Mouse (Mus musculus) embryonic fibroblast, embryonic 13.5 days (primary cell): ENCODE results near the gene Atg3. TPM values are rescaled to one million over a fixed set of nuclear protein-coding genes. Genes with fewer than 3 reads are reported as not detected.
A peak's percentile ranks its signal among the peaks of the same experiment; 100 is the strongest.

Experiments used
- H3K27ac ChIP-seq: 2 replicates; pipeline ENCODE4 v1.5.1; 2012; ENCODE audit warnings: low read length, control low read depth, inconsistent platforms; ENCODE audit not compliant: insufficient read depth
- H3K4me1 ChIP-seq: 2 replicates; pipeline ENCODE4 v1.6.1; 2011; ENCODE audit warnings: low read length; ENCODE audit not compliant: control insufficient read depth, insufficient read depth
- H3K4me3 ChIP-seq: 2 replicates; pipeline ENCODE4 v1.5.1; 2011; ENCODE audit warnings: mild to moderate bottlenecking, control low read depth, low read length; ENCODE audit not compliant: insufficient read depth
- CTCF ChIP-seq: IDR thresholded peaks from 2 replicates; pipeline ENCODE4 v1.5.1; 2011; ENCODE audit warnings: mild to moderate bottlenecking, control low read depth, low read length, moderate library complexity, borderline replicate concordance; ENCODE audit not compliant: insufficient read depth
- POLR2A ChIP-seq: IDR thresholded peaks from 2 replicates; pipeline ENCODE4 v1.6.1; 2011; ENCODE audit warnings: low read depth, mild to moderate bottlenecking, control low read depth, low read length, moderate library complexity
- polyA plus RNA-seq: library from polyadenylated mRNA; stranded (reverse); fragments of >200 nt; gene quantifications from 2 replicates; pipeline ENCODE4 v1.2.4, GENCODE M21; 2011; ENCODE audit warnings: low read depth; ENCODE audit not compliant: missing spikeins, insufficient read length

The Atg3 gene
- polyA plus RNA-seq, 1 experiment: 72.5 TPM

- no peak for TF ChIP-seq POLR2A
- Histone ChIP-seq H3K4me1 (peaks cover 2% of the 10 kb centered on the region; the same call in 1 of the 2 replicates), H3K27ac (no peak overlapping the region), H3K4me3 (no peak overlapping the region)
Observed at GRCm38 (mm10) chr16:45142565-45142964, 16.0 kb upstream of the Atg3 start.

GRCm38 (mm10) chr16:45145119-45145518 is 13.5 kb upstream of the Atg3 start:
- Histone ChIP-seq H3K27ac (no peak overlapping the region), H3K4me1 (peaks cover 2% of the 10 kb centered on the region; the same call in 1 of the 2 replicates), H3K4me3 (no peak overlapping the region)
- TF ChIP-seq POLR2A: no peak
- no peak for TF ChIP-seq CTCF

- H3K4me1 ChIP-seq: no peaks in the 10 kb centered on the region
- TF ChIP-seq CTCF (no peak), POLR2A (no peak)
- no peak overlapping the region for H3K4me3 ChIP-seq
- no peak overlapping the region for H3K27ac ChIP-seq
Observed at GRCm38 (mm10) chr16:45148488-45149082, 10.0 kb upstream of the Atg3 start.

- Histone ChIP-seq H3K27ac (no peak overlapping the region), H3K4me1 (0 out of 2 replicates have a peak, but pooled peaks cover 4% of the 10 kb centered on the region), H3K4me3 (no peak overlapping the region)
- no peak for TF ChIP-seq POLR2A
Observed at GRCm38 (mm10) chr16:45154741-45155250, 3.8 kb upstream of the Atg3 start.

GRCm38 (mm10) chr16:45158136-45158521 is 456 bp upstream of the Atg3 start:
- Histone ChIP-seq H3K27ac (peak overlapping the region; percentile 86), H3K4me1 (peaks cover 4% of the 10 kb centered on the region; the same call in 1 of the 2 replicates), H3K4me3 (peak overlapping the region; percentile 61)
- peak; percentile 55; the same call in 1 of the 2 replicates for TF ChIP-seq POLR2A
- TF ChIP-seq CTCF: no peak

DNA sequence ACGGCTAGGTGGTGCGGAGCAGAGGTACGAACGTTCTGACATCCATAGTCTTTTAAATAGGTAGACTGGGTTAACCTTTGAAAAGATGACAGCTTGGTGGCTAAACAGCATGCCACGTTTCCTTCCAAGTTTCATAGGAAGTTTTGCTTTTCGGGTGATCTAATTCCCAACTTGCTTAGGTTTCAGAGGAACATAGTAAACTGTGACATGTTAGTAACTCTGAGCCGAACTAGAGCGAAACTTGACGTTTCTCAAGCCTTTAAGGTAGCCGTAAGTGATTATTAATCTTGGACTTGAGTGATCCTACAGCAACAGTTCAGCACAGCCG is 768 bp downstream of the Atg3 start:
- Histone ChIP-seq H3K4me1 (peaks cover 4% of the 10 kb centered on the region; the same call in 1 of the 2 replicates), H3K4me3 (peak overlapping the region; percentile 94), H3K27ac (peak overlapping the region; percentile 75)
- no peak for TF ChIP-seq POLR2A
- TF ChIP-seq CTCF: no peak

DNA sequence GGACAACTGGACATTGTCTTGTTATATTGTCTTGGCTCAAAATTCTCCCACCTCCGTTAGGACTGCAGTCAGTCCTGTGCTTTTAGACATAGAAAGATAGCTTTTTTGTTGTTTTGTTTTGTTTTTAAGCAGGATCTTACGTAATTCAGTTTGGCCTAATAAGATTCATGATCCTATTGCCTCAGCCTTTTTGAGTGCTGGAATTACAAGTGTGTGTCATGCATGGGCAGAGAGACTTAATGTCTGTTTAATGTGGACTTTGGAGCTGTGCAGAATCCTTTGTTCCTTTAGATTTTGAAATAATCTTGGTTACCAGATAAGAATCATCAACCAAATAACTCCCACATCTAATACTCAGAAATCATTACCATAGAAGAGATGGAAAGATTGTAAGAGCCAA is 20.0 kb downstream of the Atg3 start:
- H3K4me1 ChIP-seq: no peaks in the 10 kb centered on the region
- no peak overlapping the region for H3K4me3 ChIP-seq
- no peak overlapping the region for H3K27ac ChIP-seq
- no peak for TF ChIP-seq CTCF
- no peak for TF ChIP-seq POLR2A

- Histone ChIP-seq H3K4me3 (no peak overlapping the region), H3K4me1 (no peaks in the 10 kb centered on the region), H3K27ac (no peak overlapping the region)
- TF ChIP-seq POLR2A (no peak), CTCF (no peak)
Observed at GRCm38 (mm10) chr16:45181824-45182223, 23.2 kb downstream of the Atg3 start.

- 0 out of 2 replicates have a peak, but pooled peaks have one; percentile 22 for TF ChIP-seq CTCF
- no peak for TF ChIP-seq POLR2A
- Histone ChIP-seq H3K27ac (no peak overlapping the region), H3K4me3 (no peak overlapping the region), H3K4me1 (no peaks in the 10 kb centered on the region)
Observed at GRCm38 (mm10) chr16:45192613-45193012, 34.0 kb downstream of the Atg3 start.

- H3K4me3 ChIP-seq: no peak overlapping the region
- no peak for TF ChIP-seq POLR2A
- no peak for TF ChIP-seq CTCF
- H3K4me1 ChIP-seq: no peaks in the 10 kb centered on the region
- H3K27ac ChIP-seq: no peak overlapping the region
Observed at GRCm38 (mm10) chr16:45196816-45197215, 38.2 kb downstream of the Atg3 start.
